Mouse (Mus musculus) heart, postnatal 0 days (tissue): ENCODE data around the gene Utf1. TPM values are rescaled to one million over a fixed set of nuclear protein-coding genes. Genes with fewer than 3 reads are reported as not detected.
A peak's percentile ranks its signal among the peaks of the same experiment; 100 is the strongest.

ENCODE experiments used
- ATAC-seq: fragments of 200-750 bp; cut with Nextera tagmentation; 2 replicates; pipeline ENCODE4 v1.8.0; 2017; ENCODE audit warnings: low read depth, moderate number of reproducible peaks, moderate library complexity; ENCODE audit not compliant: insufficient read depth
- DNase-seq: peaks from one replicate; pipeline ENCODE4 v3.0.0-alpha.2; 2016; ENCODE audit warnings: low spot score
- H3K27ac ChIP-seq: fragments of 300-500 bp; sonication (generic); 2 replicates; pipeline ENCODE4 v1.5.1; 2014; ENCODE audit warnings: low read depth, mild to moderate bottlenecking
- H3K27me3 ChIP-seq: fragments of 300-500 bp; sonication (generic); 2 replicates; pipeline ENCODE4 v1.6.1; 2014; ENCODE audit warnings: low read length, mixed read lengths; ENCODE audit not compliant: control insufficient read depth, insufficient read depth
- H3K36me3 ChIP-seq: fragments of 300-500 bp; sonication (generic); replicated peaks from 2 replicates; pipeline ENCODE4 v1.6.1; 2014; ENCODE audit warnings: low read length, mixed read lengths; ENCODE audit not compliant: control insufficient read depth, insufficient read depth
- H3K4me1 ChIP-seq: fragments of 300-500 bp; sonication (generic); 2 replicates; pipeline ENCODE4 v1.6.1; 2014; ENCODE audit warnings: antibody characterized with exemption; ENCODE audit not compliant: control insufficient read depth, insufficient read depth
- H3K4me2 ChIP-seq: fragments of 300-500 bp; sonication (generic); 2 replicates; pipeline ENCODE4 v1.6.1; 2014; ENCODE audit warnings: low read depth, mild to moderate bottlenecking, low read length, moderate library complexity
- H3K4me3 ChIP-seq: fragments of 300-500 bp; sonication (generic); 2 replicates; pipeline ENCODE4 v1.5.1; 2014; ENCODE audit warnings: low read depth, low read length
- H3K9ac ChIP-seq: fragments of 300-500 bp; sonication (generic); replicated peaks from 2 replicates; pipeline ENCODE4 v1.6.1; 2014; ENCODE audit warnings: low read depth, low read length, mixed read lengths
- H3K9me3 ChIP-seq: fragments of 300-500 bp; sonication (generic); replicated peaks from 2 replicates; pipeline ENCODE4 v1.6.1; 2016; ENCODE audit warnings: low read length; ENCODE audit not compliant: control insufficient read depth
- CTCF ChIP-seq: IDR thresholded peaks from 2 replicates; pipeline ENCODE4 v1.5.1; 2016; ENCODE audit warnings: antibody characterized with exemption, control low read depth, low read depth
- EP300 ChIP-seq: IDR thresholded peaks from 2 replicates; pipeline ENCODE4 v1.6.1; 2016; ENCODE audit warnings: antibody characterized with exemption, low read depth
- WGBS: fragments of 180-500 bp; shearing (Covaris S2); extraction: QIAGEN DNeasy Blood & Tissue Kit; methylation state at CpG from one replicate; pipeline ENCODE4 v1.1.7; 2014; 5-methylcytosine and 5-hydroxymethylcytosine counted together
- polyA plus RNA-seq: library from polyadenylated mRNA; unstranded; fragments of >200 nt; fragmentation: Nextera tagmentation; extraction: Ambion mirVana; gene quantifications from 2 replicates; pipeline ENCODE4 v1.2.1, GENCODE M21; 2015
- total RNA-seq: library from RNA; depleted of rRNA; stranded (reverse); fragments of >200 nt; gene quantifications from 2 replicates; pipeline ENCODE4 v1.2.3, GENCODE M21; 2014; ENCODE audit warnings: low replicate concordance

The Utf1 gene
- total and polyA plus RNA-seq, 2 experiments from 2014 or later = not detected

GRCm38 (mm10) chr7:139916345-139916744, 27.2 kb upstream of the Utf1 start:
- no peaks in the 10 kb centered on the region for H3K36me3 ChIP-seq
- WGBS = 0% methylated on average over 1 of the region's 1 CpGs
- ATAC-seq (no peak), DNase-seq (no peak)
- TF ChIP-seq EP300 (no peak), CTCF (peak; percentile 3; the same call in 1 of the 2 replicates)
- no peak overlapping the region for H3K27ac ChIP-seq
- H3K27me3 ChIP-seq = peaks cover 47% of the 10 kb centered on the region
- H3K9ac ChIP-seq = no peak overlapping the region
- no peak overlapping the region for H3K4me3 ChIP-seq
- no peaks in the 10 kb centered on the region for H3K9me3 ChIP-seq
- no peak overlapping the region for H3K4me2 ChIP-seq
- H3K4me1 ChIP-seq = no peaks in the 10 kb centered on the region

DNA sequence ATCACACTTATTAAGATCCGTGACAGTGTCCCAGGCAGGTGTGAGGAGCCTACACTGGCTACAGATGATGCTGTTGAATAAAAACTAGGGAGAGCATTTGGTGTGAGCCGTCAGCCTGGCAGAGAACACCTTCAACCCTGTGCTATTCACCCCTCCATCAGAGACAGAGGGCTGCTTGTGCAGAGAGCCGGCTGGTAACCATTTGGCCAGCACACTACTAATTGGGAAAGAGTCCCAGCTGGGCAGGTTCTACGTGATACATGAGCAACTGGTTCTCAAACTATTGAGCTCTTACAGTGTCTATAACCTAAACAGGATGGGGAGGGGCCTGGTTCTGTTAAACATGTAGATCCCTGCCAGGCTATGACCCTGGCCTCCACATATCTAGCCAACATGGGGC, 25.3 kb upstream of the Utf1 start:
- H3K27me3 ChIP-seq = peaks cover 43% of the 10 kb centered on the region
- WGBS = 71% methylated on average over 4 of the region's 4 CpGs

GRCm38 (mm10) chr7:139930732-139931131, 12.9 kb upstream of the Utf1 start:
- ATAC-seq (peak; percentile 47), DNase-seq (peak; percentile 22)
- 18% methylated on average over 11 of the region's 11 CpGs for WGBS
- Histone ChIP-seq H3K36me3 (no peaks in the 10 kb centered on the region), H3K9ac (no peak overlapping the region), H3K27me3 (no peaks in the 10 kb centered on the region; the same call in 1 of the 2 replicates), H3K4me3 (no peak overlapping the region), H3K9me3 (no peaks in the 10 kb centered on the region), H3K27ac (no peak overlapping the region), H3K4me1 (no peaks in the 10 kb centered on the region), H3K4me2 (no peak overlapping the region)
- TF ChIP-seq EP300 (no peak), CTCF (peak; percentile 57)

More for the DNA sequence above, 25.3 kb upstream of the Utf1 start:
- Histone ChIP-seq H3K4me3 (no peak overlapping the region), H3K36me3 (no peaks in the 10 kb centered on the region), H3K4me2 (no peak overlapping the region), H3K4me1 (no peaks in the 10 kb centered on the region), H3K9me3 (no peaks in the 10 kb centered on the region), H3K27ac (no peak overlapping the region), H3K9ac (no peak overlapping the region)
- no peak for TF ChIP-seq CTCF
- ATAC-seq = no peak
- DNase-seq = no peak

DNA sequence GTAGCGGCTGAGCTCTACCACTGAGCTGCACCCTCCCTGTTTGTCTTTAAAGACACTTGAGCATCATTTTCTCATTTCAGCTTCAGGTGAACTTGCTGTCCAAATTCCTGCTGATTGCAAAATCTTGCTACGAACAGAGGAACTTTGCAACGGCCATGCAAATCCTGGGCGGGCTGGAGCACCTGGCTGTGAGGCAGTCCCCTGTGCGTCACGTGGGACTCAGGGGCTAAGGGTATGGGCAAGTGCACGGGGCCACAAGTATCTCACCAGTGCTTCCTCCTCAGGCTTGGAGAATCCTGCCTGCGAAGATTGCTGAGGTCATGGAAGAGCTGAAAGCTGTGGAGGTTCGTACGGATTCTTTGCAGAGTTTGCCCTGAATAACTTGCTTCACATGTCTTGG, 6.9 kb upstream of the Utf1 start:
- no peaks in the 10 kb centered on the region for H3K9me3 ChIP-seq
- TF ChIP-seq EP300 (no peak), CTCF (no peak)
- H3K4me2 ChIP-seq = no peak overlapping the region
- H3K9ac ChIP-seq = no peak overlapping the region
- H3K4me3 ChIP-seq = no peak overlapping the region
- peaks cover 14% of the 10 kb centered on the region for H3K27me3 ChIP-seq
- no peak for DNase-seq
- no peaks in the 10 kb centered on the region for H3K36me3 ChIP-seq
- no peaks in the 10 kb centered on the region for H3K4me1 ChIP-seq
- H3K27ac ChIP-seq = no peak overlapping the region
- no peak for ATAC-seq
- 78% methylated on average over 10 of the region's 10 CpGs for WGBS

GRCm38 (mm10) chr7:139937138-139937537, 6.5 kb upstream of the Utf1 start:
- Histone ChIP-seq H3K9me3 (no peaks in the 10 kb centered on the region), H3K9ac (no peak overlapping the region), H3K4me1 (no peaks in the 10 kb centered on the region), H3K36me3 (no peaks in the 10 kb centered on the region), H3K27ac (no peak overlapping the region), H3K27me3 (peaks cover 19% of the 10 kb centered on the region), H3K4me3 (no peak overlapping the region), H3K4me2 (no peak overlapping the region)
- no peak for DNase-seq
- WGBS = 60% methylated on average over 3 of the region's 3 CpGs
- no peak for ATAC-seq
- no peak for TF ChIP-seq EP300
- TF ChIP-seq CTCF = no peak

- no peak for TF ChIP-seq EP300
- no peak for TF ChIP-seq CTCF
- Histone ChIP-seq H3K27me3 (peaks cover 25% of the 10 kb centered on the region), H3K4me1 (no peaks in the 10 kb centered on the region), H3K9ac (no peak overlapping the region), H3K4me2 (no peak overlapping the region), H3K36me3 (no peaks in the 10 kb centered on the region), H3K4me3 (no peak overlapping the region), H3K9me3 (no peaks in the 10 kb centered on the region), H3K27ac (no peak overlapping the region)
- 64% methylated on average over 5 of the region's 5 CpGs for WGBS
- ATAC-seq = no peak
- no peak for DNase-seq
Measured at GRCm38 (mm10) chr7:139937810-139938209, 5.8 kb upstream of the Utf1 start.
